Mouse (Mus musculus): ENCODE measurements around the gene Fam241a.

Gene Fam241a

DNA sequence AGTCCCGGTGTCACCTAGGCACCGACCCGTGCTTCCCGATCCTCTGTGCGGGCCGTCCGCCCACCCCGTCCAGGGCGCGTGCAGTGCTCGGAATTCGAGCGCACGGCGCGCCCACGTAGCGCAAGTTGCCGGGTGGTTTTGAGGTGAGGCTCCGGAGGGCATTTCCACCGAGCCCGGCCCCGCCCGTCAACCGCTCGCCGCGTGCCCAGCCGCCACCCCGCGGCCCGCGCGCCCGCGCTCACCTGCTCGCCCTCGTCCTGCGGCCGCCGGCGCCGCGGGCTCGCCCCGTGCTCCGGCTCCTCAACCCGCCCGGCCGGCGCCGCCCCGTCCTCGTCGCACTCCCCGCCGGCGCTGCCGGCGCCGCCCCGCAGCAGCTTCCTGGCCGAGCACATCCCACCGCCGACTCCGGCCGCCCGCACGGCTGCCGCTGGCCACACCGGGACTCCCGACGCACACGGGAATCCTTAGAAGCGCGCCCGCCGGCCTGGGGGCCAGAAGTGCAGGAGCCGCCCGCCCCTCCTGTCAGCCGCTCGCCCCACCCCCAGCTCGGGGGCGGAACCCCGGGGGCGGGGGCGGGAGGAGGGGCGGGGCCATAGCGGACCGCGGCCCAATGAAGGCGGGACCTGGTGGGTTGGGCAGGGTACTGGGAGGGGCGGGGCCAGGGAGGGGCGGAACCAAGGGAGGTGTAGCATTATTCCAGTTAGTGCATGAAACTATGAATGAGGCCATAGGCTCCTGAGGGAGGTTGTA is at the start of gene Fam241a:
Gene Fam241a, minus strand, starts transcription at position 533 of the 750 bp plus-strand sequence.
- DNase-seq = peak; percentile 91 to 92

DNA sequence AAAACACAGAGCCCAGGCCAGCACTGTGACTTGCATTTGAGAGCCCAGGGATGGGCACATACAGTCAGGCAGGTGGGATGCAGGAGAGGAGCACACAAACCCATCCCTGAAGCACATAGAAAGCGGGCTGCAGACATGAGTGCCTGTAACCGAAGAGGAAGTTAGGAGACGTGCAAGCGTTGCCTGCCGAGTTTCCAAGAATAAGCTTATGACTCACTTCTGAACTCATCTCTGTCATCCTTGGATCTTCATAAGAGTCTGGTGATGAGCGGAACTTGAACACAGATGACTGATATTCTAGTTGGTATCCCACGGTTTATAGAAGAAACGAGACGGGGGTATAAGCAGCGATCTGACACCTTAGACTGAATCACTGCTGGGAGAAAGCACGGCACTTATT is 36.3 kb upstream of the Fam241a start:
- DNase-seq = no peak

DNA sequence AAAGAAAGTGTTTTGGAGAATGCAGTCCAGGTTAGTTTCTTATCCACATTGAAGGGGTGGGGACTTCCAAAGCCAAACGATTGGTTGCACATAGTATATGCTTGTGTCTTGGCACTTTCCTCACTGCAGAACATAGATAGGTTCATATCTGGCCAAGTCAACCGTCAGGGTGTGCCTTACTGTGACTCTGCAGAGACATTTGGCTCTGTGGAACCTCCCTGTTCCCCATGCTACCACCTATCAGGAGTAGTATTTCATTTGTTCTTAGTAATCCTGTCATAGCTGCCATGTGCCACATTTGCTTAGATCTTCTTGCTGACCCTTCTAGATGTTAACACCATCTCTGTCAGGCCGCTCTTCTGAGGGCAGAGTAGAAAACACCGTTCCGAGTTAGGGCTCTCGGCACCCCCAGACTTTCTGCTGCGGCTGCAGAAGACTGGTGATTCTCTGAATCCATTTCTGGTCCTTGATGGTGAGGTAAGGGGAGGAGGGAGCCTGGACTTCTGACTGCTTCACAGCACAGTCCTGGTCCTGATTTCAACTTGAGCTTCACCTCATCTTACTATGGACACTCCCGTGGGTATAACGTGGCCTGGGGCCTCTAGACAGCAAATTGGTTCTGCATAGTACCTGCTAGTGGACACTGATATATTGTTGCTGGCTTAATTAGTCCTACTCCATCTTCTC is 34.3 kb upstream of the Fam241a start:
- DNase-seq = no peak

DNA sequence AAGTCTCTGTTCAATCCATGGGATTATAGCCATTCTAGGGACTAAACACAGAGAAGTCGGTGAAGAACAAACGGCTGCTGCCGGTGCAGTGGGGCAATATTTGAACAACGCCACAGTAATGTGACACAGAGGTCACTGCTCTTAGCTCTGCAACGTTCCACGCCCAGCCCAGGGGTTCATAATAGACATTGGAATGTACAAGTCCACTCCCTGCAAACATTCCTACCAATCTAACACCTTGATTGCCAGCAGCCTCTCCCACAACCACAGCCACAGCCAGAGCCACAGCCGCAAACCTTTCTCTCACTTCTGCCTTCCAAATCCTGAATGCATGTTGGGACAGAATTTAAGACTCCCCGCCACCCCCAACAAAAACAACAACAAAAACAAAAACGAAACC is 33.8 kb upstream of the Fam241a start:
- no peak for DNase-seq

GRCm38 (mm10) chr3:127926635-127927183 is 30.6 kb upstream of the Fam241a start:
- DNase-seq = no peak

- DNase-seq = no peak
Measured at GRCm38 (mm10) chr3:127924464-127924863, 28.3 kb upstream of the Fam241a start.

DNA sequence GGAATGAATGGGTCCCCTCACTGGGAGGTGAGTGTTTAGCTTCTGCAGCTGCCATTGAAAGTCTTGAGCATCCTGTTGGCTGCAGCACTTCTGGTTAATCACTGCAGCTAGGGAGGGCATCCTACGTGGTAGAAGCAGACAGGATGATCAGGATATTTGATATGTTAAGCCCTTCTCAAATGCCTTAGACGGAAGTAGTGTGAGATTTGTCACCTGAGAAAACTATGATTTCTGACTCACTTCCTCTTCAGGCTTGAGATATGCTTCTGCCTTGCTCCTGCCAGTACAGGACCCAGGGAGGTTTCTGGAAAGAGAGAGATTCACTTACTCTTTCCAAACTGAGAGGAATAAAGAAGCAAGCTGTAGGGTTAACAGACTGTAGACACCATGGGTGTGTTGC is 27.1 kb upstream of the Fam241a start:
- DNase-seq = no peak

- peak in 1 of 2 experiments; percentile 40 for DNase-seq
Measured at GRCm38 (mm10) chr3:127922125-127922524, 26.0 kb upstream of the Fam241a start.

DNA sequence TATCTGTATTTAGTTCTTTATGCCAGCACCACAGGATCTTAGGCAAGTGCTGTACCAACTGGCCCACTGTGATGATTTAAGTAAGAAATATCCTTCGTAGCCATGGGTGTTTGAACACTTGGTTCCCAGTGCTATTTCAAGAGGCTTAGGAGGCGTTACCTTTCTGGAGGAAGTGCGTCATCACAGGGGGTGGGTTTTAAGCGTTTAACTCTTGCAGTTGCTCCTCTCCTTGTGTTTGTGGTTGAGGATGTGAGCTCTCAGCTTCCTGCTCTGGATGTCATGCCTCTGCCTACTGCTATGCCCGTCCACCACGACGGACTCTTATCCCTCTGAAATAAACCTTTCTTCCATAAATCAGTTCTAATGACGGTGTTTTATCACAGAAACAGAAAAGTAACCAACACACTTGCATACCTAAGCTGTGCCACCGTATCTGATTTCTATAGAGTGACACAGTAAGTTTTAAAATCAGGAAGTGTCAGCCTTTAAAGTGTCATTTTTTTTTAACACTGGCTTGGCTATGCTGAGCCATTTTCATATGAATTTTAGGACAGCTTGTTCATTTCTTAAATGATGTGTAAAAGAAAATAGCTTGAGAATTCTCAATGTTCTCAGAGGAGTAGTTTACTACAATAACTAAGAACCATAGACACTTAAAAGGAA is 22.0 kb upstream of the Fam241a start:
- DNase-seq = no peak

DNA sequence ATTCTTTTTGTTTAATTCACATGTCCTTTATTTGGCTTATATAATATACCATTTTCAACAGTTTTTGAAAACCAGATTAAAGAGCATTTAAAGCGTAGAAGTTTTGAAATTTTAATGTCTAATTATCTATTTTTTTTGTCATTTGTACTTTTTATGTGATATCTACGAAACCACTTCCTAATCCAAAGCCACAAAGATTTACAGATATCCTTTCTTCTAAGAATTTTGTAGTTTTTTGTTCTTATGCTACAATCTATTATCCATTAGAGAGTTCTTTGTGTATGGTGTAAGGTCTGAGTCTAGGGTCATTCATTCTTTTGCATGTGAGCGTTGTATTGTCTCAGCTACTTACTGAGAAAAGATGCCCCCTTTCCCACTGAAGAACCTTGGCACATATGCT is 21.4 kb upstream of the Fam241a start:
- no peak for DNase-seq

DNA sequence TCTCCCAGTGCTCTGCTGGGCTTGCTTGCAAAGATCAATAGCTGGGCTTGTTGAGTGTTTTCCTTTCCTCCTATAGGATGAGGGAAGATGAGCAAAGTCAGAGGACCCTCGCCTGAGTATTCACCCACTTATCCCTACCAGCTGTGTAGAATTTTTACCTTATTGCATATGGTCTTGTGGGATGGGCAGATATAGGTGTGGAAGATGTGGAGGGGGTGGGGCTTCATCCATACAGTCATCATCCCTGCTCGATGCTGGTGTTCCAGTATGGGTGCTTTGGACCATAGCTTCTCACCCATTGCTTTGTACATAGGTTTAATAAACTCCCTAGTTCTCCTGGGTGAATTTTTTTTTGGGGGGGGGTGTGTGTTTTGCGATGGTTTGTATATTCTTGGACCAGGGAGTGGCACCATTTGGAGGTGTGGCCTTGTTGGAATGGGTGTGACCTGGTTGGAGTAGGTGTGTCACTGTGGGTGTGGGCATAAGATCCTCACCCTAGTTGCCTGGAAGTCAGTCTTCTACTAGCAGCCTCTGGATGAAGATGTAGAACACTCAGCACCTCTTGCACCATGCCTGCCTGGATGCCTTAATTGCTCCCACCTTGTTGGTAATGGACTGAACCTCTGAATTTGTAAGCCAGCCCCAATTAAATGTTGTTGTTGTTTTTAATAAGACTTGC is 19.7 kb upstream of the Fam241a start:
- no peak for DNase-seq

- DNase-seq = no peak
Measured at GRCm38 (mm10) chr3:127913885-127914709, 18.0 kb upstream of the Fam241a start.

GRCm38 (mm10) chr3:127909941-127910340 is 13.8 kb upstream of the Fam241a start:
- no peak for DNase-seq

- no peak for DNase-seq
Measured at GRCm38 (mm10) chr3:127894981-127895779, 944 bp downstream of the Fam241a start.

DNA sequence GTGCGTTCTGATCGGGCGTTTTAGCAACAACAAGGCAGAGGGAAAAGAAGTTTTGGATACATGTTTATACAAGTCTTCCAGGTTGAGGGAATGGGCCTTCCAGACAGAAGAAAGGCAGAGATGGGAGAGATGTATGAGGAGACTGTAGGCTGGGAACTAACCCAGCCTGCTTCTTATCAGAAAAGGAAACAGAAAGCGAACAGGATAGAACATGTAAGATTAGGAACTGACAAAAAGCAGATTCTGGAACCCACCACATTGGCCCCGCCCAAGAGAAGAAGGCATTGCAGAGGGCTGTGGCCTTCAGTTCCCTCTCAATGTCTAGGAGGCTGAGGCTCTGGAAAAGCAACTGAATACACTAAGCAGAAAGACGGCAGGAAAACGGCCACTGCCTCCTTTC is 2.2 kb downstream of the Fam241a start:
- DNase-seq = peak; percentile 12 to 19

DNA sequence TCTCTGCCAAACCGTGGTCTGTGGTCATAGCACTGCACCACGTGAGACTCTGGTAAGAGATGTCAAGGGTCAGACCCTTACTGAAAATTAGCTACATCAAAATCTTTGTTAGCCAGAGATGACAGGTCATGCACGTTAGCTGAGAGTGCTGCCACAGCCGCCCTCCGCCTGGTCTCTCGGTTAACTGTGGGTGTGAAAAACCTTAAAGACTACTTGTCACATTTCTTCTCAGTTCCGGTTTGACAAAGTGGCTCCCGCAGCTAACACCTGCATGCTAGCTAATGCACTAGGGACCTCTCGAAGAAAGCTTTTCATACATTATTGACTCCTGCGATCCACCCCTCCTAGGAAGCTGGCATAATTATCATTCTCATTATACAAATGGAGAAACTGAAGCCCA is 4.2 kb downstream of the Fam241a start:
- peak; percentile 21 to 24 for DNase-seq

- DNase-seq = no peak
Measured at GRCm38 (mm10) chr3:127890008-127890407, 6.1 kb downstream of the Fam241a start.

GRCm38 (mm10) chr3:127889570-127889969 is 6.6 kb downstream of the Fam241a start:
- DNase-seq = no peak

GRCm38 (mm10) chr3:127881684-127882083 is 14.4 kb downstream of the Fam241a start:
- no peak for DNase-seq

DNA sequence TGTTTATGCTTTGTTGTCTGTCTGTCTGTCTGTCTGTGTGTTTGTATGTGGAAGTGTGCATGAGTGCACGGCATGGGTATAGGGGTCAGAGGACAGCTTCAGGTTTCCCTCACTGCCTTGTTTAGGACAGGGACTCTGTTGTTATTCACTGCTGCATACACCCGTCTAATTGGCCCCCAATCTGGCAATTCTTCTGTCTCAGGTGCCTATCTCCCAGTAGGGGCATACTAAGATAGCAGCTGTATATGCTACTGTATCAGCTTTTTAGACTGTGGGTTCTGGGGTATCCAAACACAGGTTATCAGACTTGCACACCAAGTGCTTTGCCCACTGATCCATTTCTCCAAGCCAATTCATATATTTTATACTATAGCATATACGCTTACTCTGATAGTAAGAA is 16.2 kb downstream of the Fam241a start:
- DNase-seq = no peak

DNA sequence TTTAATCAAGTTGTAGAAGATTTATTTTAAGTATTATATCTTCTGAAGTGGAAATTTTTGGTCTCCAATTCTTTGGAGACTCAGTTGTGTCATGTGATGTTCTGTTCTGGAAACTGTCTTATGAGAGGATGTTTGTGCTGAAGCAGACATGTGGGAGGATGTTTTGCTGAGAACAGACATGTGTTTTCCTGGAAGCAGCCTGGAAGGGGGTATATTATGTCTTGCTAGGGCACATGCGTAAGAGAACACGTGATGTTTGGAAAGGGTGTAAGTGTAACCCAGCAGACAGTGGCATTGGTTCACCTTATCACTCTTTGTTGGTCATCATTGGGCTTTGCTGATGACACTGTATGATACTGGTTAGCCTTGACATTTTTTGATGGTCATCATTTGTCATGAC is 20.6 kb downstream of the Fam241a start:
- DNase-seq = no peak
